Mouse (Mus musculus): Measurements from ENCODE around the gene Asphd2. TPM values are rescaled to one million over a fixed set of nuclear protein-coding genes. Genes with fewer than 3 reads are reported as not detected.

Asphd2 gene
- polyA plus RNA-seq, 1 experiment from 2014 or later = 6.8 TPM

GRCm38 (mm10) chr5:112339215-112339614 lies 55.5 kb downstream of the Asphd2 start:
- Histone ChIP-seq H3K9me3 (no peaks in the 10 kb centered on the region), H3K27ac (no peak overlapping the region), H3K36me3 (peaks cover 58% of the 10 kb centered on the region), H3K27me3 (ENCODE audit: insufficient read depth, poor library complexity, severe bottlenecking) (no peaks in the 10 kb centered on the region), H3K4me1 (peaks cover 15% of the 10 kb centered on the region), H3K4me3 (no peak overlapping the region)
- WGBS = 79% methylated on average over 7 of the region's 7 CpGs
- no peak for DNase-seq (ENCODE audit: low spot score)

GRCm38 (mm10) chr5:112337004-112337403 lies 57.7 kb downstream of the Asphd2 start:
- Histone ChIP-seq H3K4me3 (no peak overlapping the region), H3K36me3 (peaks cover 80% of the 10 kb centered on the region), H3K9me3 (no peaks in the 10 kb centered on the region), H3K27ac (no peak overlapping the region), H3K27me3 (ENCODE audit: insufficient read depth, poor library complexity, severe bottlenecking) (no peaks in the 10 kb centered on the region), H3K4me1 (peaks cover 4% of the 10 kb centered on the region)
- WGBS = 95% methylated on average over 22 of the region's 22 CpGs
- DNase-seq (ENCODE audit: low spot score) = no peak

DNA sequence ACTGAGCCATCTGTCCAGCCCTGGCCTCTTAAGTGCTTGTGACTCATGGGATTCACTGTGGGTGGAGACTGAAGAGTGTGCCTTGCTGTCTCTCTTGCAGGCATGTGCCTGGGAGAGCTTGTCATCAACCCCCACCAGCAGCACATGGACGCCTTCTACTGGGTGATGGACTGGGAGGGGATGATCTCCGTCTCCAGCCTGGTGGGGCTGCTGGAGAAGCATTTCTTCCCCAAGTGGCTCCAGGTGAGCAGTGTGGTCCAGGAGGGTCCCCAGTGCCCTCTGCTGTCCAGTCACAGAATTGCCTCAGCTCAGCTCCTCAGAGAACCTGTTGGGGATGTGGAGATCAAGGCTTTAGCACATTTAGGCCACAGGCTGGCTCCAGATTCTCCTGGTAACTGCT lies 59.2 kb downstream of the Asphd2 start:
- H3K27me3 ChIP-seq (ENCODE audit: insufficient read depth, poor library complexity, severe bottlenecking) = no peaks in the 10 kb centered on the region
- H3K9me3 ChIP-seq = no peaks in the 10 kb centered on the region
- no peaks in the 10 kb centered on the region for H3K4me1 ChIP-seq
- H3K4me3 ChIP-seq = no peak overlapping the region
- H3K36me3 ChIP-seq = peaks cover 91% of the 10 kb centered on the region
- WGBS = 34% methylated on average over 2 of the region's 2 CpGs
- no peak overlapping the region for H3K27ac ChIP-seq
- no peak for DNase-seq (ENCODE audit: low spot score)

Other genes starting within 250 kb of the Asphd2 start
- 0.20 TPM in 1 of 2 replicates, not detected in the other for gene Cryba4, start 142.3 kb downstream of the Asphd2 start, polyA plus RNA-seq (2016; fragmentation: Nextera tagmentation; extraction: Ambion mirVana)
- not detected in 2 replicates for gene Crybb1, start 139.1 kb downstream of the Asphd2 start, polyA plus RNA-seq (2016; fragmentation: Nextera tagmentation; extraction: Ambion mirVana)
- gene Tpst2, start 118.2 kb downstream of the Asphd2 start, polyA plus RNA-seq (2016; fragmentation: Nextera tagmentation; extraction: Ambion mirVana) = 34.1 and 41.2 TPM in 2 replicates
- 26.4 and 26.9 TPM in 2 replicates for gene Tfip11, start 68.5 kb downstream of the Asphd2 start, polyA plus RNA-seq (2016; fragmentation: Nextera tagmentation; extraction: Ambion mirVana)
- gene Srrd, start 51.8 kb downstream of the Asphd2 start, polyA plus RNA-seq (2016; fragmentation: Nextera tagmentation; extraction: Ambion mirVana) = 26.7 and 40.5 TPM in 2 replicates
- 15.4 and 21.4 TPM in 2 replicates for gene Hps4, start 51.8 kb downstream of the Asphd2 start, polyA plus RNA-seq (2016; fragmentation: Nextera tagmentation; extraction: Ambion mirVana)
- gene Gm6583, start 38.8 kb downstream of the Asphd2 start, polyA plus RNA-seq (2016; fragmentation: Nextera tagmentation; extraction: Ambion mirVana) = 0.18 and 0.28 TPM in 2 replicates
- 0.11 TPM in 1 of 2 replicates, not detected in the other for gene Gm6588, start 54.6 kb upstream of the Asphd2 start, polyA plus RNA-seq (2016; fragmentation: Nextera tagmentation; extraction: Ambion mirVana)
- 0.16 and 0.63 TPM in 2 replicates for gene Sez6l, start 182.3 kb upstream of the Asphd2 start, polyA plus RNA-seq (2016; fragmentation: Nextera tagmentation; extraction: Ambion mirVana)